Mouse (Mus musculus) WW6 (cell line): ENCODE data around the gene Smg5.
A peak's percentile ranks its signal among the peaks of the same experiment; 100 is the strongest.
"Not testable (repeated sequence)": the region's sequence is repeated elsewhere in the genome, so short reads cannot be mapped to it uniquely, and the experiment has no call there.

Experiments
- DNase-seq: peaks from one replicate; pipeline ENCODE4 v3.0.0-alpha.2; 2013; ENCODE audit warnings: low read depth, low spot score

Gene Smg5

DNA sequence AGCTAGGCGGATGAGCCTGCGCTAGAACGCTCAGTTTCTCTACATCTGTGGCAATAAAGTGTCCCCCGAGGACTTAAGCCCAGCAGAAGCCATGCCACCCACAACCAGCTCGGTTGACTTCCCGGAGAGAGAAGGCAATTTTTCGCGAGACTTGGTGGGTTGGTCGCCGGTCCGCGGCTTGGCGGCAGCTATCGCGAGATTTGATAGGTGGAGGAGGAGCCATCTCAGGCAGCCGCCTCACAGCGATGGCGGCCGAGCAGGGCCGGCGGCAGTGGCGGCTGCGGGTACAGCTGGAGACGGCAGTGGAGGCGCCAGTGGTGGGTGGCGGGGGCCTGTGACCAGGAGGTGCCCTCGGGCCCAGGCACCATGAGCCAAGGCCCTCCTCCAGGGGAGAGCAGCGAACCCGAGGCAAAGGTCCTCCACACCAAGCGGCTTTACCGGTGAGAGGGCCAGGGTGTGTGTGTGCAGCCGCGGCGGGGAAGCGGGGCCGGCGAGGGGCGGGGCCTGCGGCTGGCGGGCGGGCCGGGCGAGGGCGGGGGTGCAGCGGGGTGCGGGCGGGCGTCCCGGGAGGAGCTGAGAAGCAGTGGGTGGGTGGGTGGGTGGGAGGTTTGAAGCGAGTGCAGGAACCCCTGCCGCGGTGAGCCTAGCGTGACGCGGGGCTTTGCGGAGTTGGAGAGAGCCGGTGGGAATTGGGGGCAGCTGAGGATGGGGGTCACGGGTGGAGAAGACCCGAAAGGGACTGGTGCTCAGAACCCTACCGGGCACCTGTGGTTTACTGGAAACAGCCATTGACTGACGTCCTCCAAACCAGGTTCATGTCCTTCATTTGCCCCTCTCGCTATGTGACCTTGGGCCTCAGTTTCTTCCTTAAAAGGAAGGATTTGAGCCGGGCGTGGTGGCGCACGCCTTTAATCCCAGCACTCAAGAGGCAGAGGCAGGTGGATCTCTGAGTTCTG is at the start of gene Smg5, which contains the start of gene Tmem79:
Gene Smg5, plus strand, starts transcription at position 203 of the 956 bp plus-strand sequence.
Gene Tmem79, minus strand, starts transcription at position 91 of the 956 bp plus-strand sequence.
- DNase-seq = peak; percentile 88

GRCm38 (mm10) chr3:88287110-88287509 is 49.0 kb upstream of the Smg5 start, which contains the start of gene Gm38392:
Gene Gm38392, minus strand, starts transcription at chr3:88287210.
- no peak for DNase-seq

GRCm38 (mm10) chr3:88288133-88288713 is 47.8 kb upstream of the Smg5 start:
- DNase-seq = not testable (repeated sequence)

DNA sequence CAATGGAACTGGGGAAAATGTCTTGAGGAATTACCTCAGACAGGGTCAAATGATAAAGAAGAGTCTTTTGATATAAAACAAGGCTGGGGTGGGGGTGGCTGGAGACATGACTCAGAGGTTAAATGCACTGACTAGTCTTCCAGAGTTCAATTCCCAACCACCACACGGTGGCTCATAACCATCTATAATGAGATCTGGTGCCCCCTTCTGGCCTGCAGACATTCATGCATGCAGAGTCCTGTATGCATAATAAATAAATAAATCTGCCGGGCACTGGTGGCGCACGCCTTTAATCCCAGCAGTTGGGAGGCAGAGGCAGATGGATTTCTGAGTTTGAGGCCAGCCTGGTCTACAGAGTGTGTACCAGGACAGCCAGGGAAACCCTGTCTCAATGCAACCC is 44.1 kb upstream of the Smg5 start:
- DNase-seq = no peak

GRCm38 (mm10) chr3:88295272-88295671 is 40.8 kb upstream of the Smg5 start:
- not testable (repeated sequence) for DNase-seq

- DNase-seq = no peak
Measured at GRCm38 (mm10) chr3:88296110-88296560, 39.9 kb upstream of the Smg5 start.

DNA sequence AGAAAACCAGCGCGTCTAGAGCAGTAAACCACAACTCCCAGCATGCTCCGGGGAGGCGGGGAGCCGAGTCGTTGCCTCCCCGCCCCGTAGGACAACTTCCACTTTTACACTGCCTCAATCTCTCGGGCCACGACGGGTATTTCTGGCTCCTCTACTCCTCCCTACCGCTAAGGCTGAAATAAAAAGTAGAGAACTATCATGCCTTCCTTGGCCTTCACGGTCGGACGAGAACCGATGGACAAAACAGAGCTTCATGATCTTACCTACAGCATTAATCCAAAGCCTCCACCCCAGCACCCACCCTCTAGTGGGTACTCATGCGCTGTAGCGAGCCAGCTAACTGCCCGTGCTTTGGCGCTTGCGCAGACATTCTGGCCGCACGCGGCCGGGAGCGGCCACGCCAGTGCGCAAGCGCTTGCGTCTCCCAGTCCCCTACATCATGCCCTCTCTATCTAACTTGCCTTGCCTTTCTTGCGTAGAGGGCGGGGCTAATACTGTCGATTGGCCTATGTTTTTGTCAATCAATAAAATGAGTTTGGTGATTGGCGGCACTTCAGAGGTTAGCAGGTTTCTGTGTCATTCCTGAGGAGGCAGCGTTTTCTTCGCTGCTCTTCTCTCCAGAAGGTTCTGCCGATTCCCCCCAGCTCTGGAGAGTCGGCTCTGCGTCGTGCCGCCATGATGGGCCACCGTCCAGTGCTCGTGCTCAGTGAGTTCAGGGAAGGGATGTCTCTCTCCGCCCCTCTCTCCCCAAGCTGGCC is 39.3 kb upstream of the Smg5 start, which contains the start of the genes Tsacc and Cct3:
Gene Tsacc, minus strand, starts transcription at position 439 of the 758 bp plus-strand sequence.
Gene Cct3, plus strand, starts transcription at position 556 of the 758 bp plus-strand sequence.
- peak; percentile 98 for DNase-seq

DNA sequence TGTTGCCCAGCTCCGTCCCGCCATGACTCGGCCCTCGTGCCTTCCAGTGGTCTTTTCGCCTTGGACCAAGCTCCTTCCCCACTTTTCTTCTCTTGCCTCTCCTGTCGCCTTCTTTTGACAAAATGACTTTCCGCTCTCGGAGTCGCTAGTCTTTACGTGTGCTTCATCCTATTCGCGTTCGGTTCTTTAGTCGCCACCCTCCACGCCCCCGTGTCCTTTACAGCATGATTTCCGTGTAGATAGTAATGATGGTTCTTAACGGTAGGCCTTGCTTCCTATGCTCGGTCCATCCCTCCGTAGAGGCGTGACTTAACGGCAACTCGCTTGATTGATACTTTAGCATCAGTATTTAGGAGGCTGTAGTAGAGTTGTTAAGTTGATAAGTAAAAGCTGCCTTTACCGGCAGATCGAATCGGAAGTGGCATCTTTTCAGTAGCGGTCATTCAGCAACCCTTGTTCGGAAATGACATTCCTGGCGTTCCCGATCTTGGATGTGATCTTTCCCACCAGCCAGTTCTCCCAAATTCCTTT is 38.7 kb upstream of the Smg5 start:
- DNase-seq = no peak

- no peak for DNase-seq
Measured at GRCm38 (mm10) chr3:88299172-88299571, 36.9 kb upstream of the Smg5 start.

GRCm38 (mm10) chr3:88324951-88325405 is 11.1 kb upstream of the Smg5 start, which contains the start of gene Glmp:
Gene Glmp, plus strand, starts transcription at chr3:88325023.
- no peak for DNase-seq

DNA sequence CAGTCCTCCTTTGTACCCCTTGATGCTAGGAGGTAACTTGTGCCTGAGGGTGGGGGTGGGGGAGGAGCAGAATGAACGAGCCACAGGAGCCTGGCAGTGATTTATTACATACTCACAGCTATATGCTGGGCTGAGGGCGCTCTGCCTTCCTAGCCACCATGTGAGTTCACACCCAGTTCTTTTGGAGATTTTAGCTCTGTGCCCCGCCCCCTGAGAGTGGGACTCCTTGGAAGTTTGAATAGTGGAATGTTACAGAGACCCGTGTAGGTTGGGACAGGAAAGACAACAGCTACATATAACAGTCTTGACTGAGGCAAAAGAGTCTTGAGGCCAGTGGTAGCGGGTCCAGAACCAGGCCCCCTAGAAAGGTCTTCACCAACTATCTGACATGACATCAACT is 7.1 kb upstream of the Smg5 start:
- DNase-seq = no peak

- no peak for DNase-seq
Measured at GRCm38 (mm10) chr3:88331282-88331681, 4.8 kb upstream of the Smg5 start.

- no peak for DNase-seq
Measured at GRCm38 (mm10) chr3:88334029-88334658, 1.9 kb upstream of the Smg5 start.

GRCm38 (mm10) chr3:88334902-88335435 is 1.1 kb upstream of the Smg5 start:
- no peak for DNase-seq

DNA sequence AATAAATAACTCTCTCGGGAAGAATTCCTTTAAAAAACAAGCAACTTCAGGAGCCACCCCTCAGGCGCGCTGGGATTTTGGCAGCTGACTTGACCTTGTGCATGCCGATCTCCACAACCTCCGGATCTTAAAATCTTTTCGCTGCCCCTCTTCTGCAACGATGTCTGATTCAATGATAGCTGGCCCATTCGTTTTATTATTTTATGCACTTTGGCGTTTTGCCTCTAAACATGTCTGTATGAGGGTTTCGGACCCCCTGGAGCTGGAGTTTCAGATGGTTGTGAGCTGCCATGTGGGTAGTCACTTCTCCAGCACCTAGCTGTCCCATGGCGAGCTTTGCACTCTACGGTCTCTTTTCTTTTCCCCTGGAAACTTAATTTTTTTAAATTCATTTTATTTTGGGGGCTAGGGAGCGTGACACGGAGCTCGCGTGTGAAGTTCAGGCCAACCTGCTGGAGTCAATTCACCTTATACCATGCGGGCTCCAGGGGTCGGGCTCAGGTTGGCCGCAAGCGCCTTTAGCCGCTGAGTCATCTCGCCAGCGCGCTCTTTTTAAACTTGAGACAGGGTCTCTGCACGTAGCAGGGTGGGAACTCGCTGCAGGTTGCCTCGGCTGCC is 515 bp upstream of the Smg5 start:
- DNase-seq = no peak

- DNase-seq = no peak
Measured at GRCm38 (mm10) chr3:88337367-88338020, 1.4 kb downstream of the Smg5 start.

- no peak for DNase-seq
Measured at GRCm38 (mm10) chr3:88338316-88338715, 2.3 kb downstream of the Smg5 start.

DNA sequence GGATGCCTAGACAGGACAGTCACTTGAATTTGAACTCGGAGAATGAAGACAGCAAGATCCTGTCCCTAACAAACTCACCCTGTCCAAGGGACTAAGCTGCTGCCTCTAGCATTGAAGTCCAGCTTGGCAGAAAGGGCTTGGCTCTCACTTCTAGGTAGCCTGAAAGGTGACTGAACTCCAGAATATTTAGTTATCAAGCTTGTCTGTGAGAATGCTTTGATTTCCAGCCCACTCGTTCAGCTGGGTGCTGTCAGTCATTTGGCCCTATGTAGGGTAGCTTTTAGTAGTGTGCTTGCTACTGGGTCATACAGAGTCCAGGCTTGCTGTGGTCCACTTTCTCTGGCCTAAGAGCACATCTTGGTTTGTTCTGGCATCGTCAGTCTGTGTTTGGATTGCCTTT is 2.9 kb downstream of the Smg5 start:
- no peak for DNase-seq

- no peak for DNase-seq
Measured at GRCm38 (mm10) chr3:88350732-88351131, 14.7 kb downstream of the Smg5 start.
